Mouse (Mus musculus) E14TG2a.4 (cell line): ENCODE measurements around the gene Cdiptos.

ENCODE experiments used
- CTCF ChIP-seq: conservative IDR thresholded peaks from 2 replicates; pipeline ENCODE4 v1.5.1; 2014; ENCODE audit warnings: low read length
- NANOG ChIP-seq: IDR thresholded peaks from 2 replicates; pipeline ENCODE4 v1.6.1; 2014; ENCODE audit warnings: borderline replicate concordance, low read length, mixed read lengths
- POU5F1 ChIP-seq: IDR thresholded peaks from 2 replicates; pipeline ENCODE4 v1.6.1; 2014; ENCODE audit warnings: low read length, borderline replicate concordance

DNA sequence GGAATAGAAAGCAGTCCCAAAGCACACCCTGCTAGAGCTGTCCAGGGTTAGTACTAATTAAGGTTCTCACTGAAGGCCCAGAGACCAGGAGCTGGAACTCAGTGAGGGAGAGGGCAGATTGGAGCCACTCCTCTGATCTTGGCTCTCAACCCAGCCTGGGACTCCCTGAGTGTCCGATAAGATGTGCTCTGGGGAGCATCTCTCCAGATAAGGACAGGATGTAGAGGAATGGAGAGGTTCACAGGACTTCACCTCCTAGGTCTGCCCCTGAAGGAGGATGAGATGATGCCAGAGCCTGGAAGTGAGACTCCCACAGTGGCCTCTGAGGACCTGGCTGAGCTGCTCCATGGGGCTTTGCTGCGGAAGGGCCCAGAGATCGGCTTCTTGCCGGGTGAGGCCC lies 24.2 kb downstream of the Cdiptos start:
- TF ChIP-seq CTCF (no peak), NANOG (no peak), POU5F1 (no peak)
